Mouse (Mus musculus): Measurements from ENCODE around the gene Atp2a2. TPM values are rescaled to one million over a fixed set of nuclear protein-coding genes. Genes with fewer than 3 reads are reported as not detected.

Atp2a2 gene
- polyA plus RNA-seq, 1 experiment, result 57.0 TPM

DNA sequence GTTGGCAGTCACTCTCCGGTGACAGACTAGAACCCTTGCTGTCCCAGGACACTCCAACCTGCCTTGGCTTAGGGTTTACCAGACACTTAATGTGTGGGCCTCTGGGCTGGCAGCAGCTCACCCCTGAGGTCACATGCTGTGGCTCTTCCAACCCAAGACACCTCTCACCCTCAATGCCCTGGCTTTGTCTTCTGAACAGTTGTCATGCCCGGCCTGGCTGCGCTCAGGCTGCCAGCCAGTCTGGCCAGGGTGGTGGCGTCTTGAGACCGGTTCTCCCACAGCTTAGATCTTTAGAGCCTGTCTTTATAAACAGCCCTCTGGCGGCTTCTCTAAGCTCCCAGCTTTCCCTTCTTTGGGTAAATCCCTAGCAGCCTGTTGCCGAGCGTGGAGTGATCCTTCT lies 54.2 kb downstream of the Atp2a2 start:
- H3K4me1 ChIP-seq (ENCODE audit: control insufficient read depth, insufficient read depth, low read length), result no peaks in the 10 kb centered on the region
- H3K4me3 ChIP-seq (ENCODE audit: insufficient read depth, low read length), result no peak overlapping the region
- no peak overlapping the region for H3K27ac ChIP-seq (ENCODE audit: insufficient read depth, low read depth, low read length)
- no peak for TF ChIP-seq CTCF (IDR thresholded peaks at IDR 0.05; ENCODE audit: low read depth, low read length)
- no peak for TF ChIP-seq POLR2A (IDR thresholded peaks at IDR 0.05; ENCODE audit: borderline replicate concordance, low read depth, low read length)

DNA sequence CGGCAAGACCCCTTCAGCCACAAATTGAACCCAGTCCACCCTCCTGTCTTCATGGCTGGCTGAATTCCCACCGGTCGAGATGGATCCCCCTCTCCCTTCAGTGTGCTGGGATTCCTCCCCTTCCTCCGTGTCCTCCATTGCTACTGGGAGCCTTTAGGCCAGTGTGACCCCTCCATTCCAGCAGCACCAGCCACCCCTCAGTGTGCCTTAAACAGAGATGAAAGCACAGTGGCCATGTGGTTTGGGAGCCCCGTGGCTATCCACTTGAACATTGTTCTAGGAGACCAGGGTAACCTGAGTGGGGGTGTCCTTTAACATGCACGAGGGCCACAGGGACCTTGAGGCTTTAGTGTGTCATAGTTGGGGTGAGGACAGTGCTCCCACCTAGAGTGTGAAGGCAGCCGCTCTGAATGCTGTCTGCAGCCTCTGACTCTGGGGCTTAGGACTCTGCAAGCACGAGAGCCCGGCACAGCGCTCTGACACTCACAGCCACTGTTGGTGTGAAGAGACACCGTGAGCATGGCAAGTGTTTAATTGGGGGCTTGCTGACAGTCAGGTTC lies 56.9 kb downstream of the Atp2a2 start:
- no peaks in the 10 kb centered on the region for H3K4me1 ChIP-seq (ENCODE audit: control insufficient read depth, insufficient read depth, low read length)
- H3K27ac ChIP-seq (ENCODE audit: insufficient read depth, low read depth, low read length), result no peak overlapping the region
- TF ChIP-seq POLR2A (IDR thresholded peaks at IDR 0.05; ENCODE audit: borderline replicate concordance, low read depth, low read length) (no peak), CTCF (IDR thresholded peaks at IDR 0.05; ENCODE audit: low read depth, low read length) (no peak)
- no peak overlapping the region for H3K4me3 ChIP-seq (ENCODE audit: insufficient read depth, low read length)

DNA sequence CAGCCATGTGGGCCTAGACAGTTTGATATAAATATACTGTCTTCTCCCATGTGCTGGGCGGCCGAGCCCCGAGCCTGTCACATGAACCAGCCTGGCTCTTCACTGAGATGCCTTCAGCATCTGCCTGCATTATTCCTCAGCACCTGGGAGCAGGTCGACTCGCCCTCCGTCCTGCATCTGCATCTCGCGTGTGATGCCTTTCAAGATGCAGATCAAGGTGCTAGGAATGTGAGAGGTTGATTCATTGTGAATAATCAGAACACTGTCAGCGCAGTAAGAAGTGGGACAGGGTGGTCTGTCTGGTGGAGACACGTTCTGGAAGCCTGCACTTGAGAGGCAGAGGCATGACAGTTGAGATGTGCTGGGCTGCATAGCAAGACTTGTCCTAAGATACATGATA lies 57.5 kb downstream of the Atp2a2 start:
- H3K27ac ChIP-seq (ENCODE audit: insufficient read depth, low read depth, low read length), result no peak overlapping the region
- TF ChIP-seq CTCF (IDR thresholded peaks at IDR 0.05; ENCODE audit: low read depth, low read length) (no peak), POLR2A (IDR thresholded peaks at IDR 0.05; ENCODE audit: borderline replicate concordance, low read depth, low read length) (no peak)

DNA sequence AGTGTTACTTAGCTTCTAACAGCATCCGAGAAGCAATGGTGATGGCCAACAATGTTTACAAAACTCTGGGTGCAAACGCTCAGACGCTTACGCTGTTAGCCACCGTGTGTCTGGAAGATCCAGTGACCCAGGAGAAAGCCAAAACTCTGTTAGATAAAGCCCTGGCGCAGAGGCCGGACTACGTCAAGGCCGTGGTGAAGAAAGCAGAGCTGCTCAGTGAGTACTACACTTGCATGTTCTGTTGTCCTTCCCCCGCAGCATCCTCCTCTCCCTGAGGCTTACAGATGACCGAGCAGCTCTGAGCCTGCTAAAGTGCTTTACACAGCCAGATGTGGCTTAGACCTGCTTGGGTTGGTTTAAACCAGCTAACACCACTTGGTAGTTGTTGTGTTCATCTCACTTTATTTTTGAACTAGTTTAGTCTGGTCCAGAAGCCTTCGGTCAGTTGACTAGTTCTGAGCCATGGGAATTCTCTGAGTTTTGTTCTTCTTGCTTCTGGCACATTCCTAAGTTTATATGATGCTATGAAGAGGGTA lies 61.9 kb downstream of the Atp2a2 start:
- peak overlapping the region; percentile 27 for H3K27ac ChIP-seq (ENCODE audit: insufficient read depth, low read depth, low read length)
- H3K4me1 ChIP-seq (ENCODE audit: control insufficient read depth, insufficient read depth, low read length), result peaks cover 3% of the 10 kb centered on the region; the same call in 1 of the 2 replicates
- TF ChIP-seq CTCF (IDR thresholded peaks at IDR 0.05; ENCODE audit: low read depth, low read length), result no peak
- no peak for TF ChIP-seq POLR2A (IDR thresholded peaks at IDR 0.05; ENCODE audit: borderline replicate concordance, low read depth, low read length)
- H3K4me3 ChIP-seq (ENCODE audit: insufficient read depth, low read length), result no peak overlapping the region

More for the DNA sequence above, 57.5 kb downstream of the Atp2a2 start:
- peaks cover 3% of the 10 kb centered on the region; the same call in 1 of the 2 replicates for H3K4me1 ChIP-seq (ENCODE audit: control insufficient read depth, insufficient read depth, low read length)
- no peak overlapping the region for H3K4me3 ChIP-seq (ENCODE audit: insufficient read depth, low read length)

GRCm38 (mm10) chr5:122439400-122440094 lies 62.5 kb downstream of the Atp2a2 start:
- no peak overlapping the region for H3K4me3 ChIP-seq (ENCODE audit: insufficient read depth, low read length)
- H3K27ac ChIP-seq (ENCODE audit: insufficient read depth, low read depth, low read length), result peak overlapping the region; percentile 59
- no peak for TF ChIP-seq CTCF (IDR thresholded peaks at IDR 0.05; ENCODE audit: low read depth, low read length)
- no peak for TF ChIP-seq POLR2A (IDR thresholded peaks at IDR 0.05; ENCODE audit: borderline replicate concordance, low read depth, low read length)
- peaks cover 3% of the 10 kb centered on the region; the same call in 1 of the 2 replicates for H3K4me1 ChIP-seq (ENCODE audit: control insufficient read depth, insufficient read depth, low read length)

GRCm38 (mm10) chr5:122434541-122434940 lies 67.5 kb downstream of the Atp2a2 start:
- Histone ChIP-seq H3K27ac (ENCODE audit: insufficient read depth, low read depth, low read length) (no peak overlapping the region), H3K4me1 (ENCODE audit: control insufficient read depth, insufficient read depth, low read length) (no peaks in the 10 kb centered on the region), H3K4me3 (ENCODE audit: insufficient read depth, low read length) (no peak overlapping the region)
- TF ChIP-seq POLR2A (IDR thresholded peaks at IDR 0.05; ENCODE audit: borderline replicate concordance, low read depth, low read length), result no peak
- TF ChIP-seq CTCF (IDR thresholded peaks at IDR 0.05; ENCODE audit: low read depth, low read length), result no peak

GRCm38 (mm10) chr5:122431221-122431620 lies 70.8 kb downstream of the Atp2a2 start:
- Histone ChIP-seq H3K27ac (ENCODE audit: insufficient read depth, low read depth, low read length) (no peak overlapping the region), H3K4me3 (ENCODE audit: insufficient read depth, low read length) (no peak overlapping the region), H3K4me1 (ENCODE audit: control insufficient read depth, insufficient read depth, low read length) (no peaks in the 10 kb centered on the region)
- no peak for TF ChIP-seq CTCF (IDR thresholded peaks at IDR 0.05; ENCODE audit: low read depth, low read length)
- TF ChIP-seq POLR2A (IDR thresholded peaks at IDR 0.05; ENCODE audit: borderline replicate concordance, low read depth, low read length), result no peak

- Histone ChIP-seq H3K4me1 (ENCODE audit: control insufficient read depth, insufficient read depth, low read length) (no peaks in the 10 kb centered on the region), H3K27ac (ENCODE audit: insufficient read depth, low read depth, low read length) (no peak overlapping the region), H3K4me3 (ENCODE audit: insufficient read depth, low read length) (no peak overlapping the region)
- no peak for TF ChIP-seq CTCF (IDR thresholded peaks at IDR 0.05; ENCODE audit: low read depth, low read length)
- TF ChIP-seq POLR2A (IDR thresholded peaks at IDR 0.05; ENCODE audit: borderline replicate concordance, low read depth, low read length), result no peak
These were observed 71.8 kb downstream of the Atp2a2 start for GRCm38 (mm10) chr5:122430036-122430775.

GRCm38 (mm10) chr5:122425550-122425949 lies 76.5 kb downstream of the Atp2a2 start:
- TF ChIP-seq CTCF (IDR thresholded peaks at IDR 0.05; ENCODE audit: low read depth, low read length), result no peak
- TF ChIP-seq POLR2A (IDR thresholded peaks at IDR 0.05; ENCODE audit: borderline replicate concordance, low read depth, low read length), result no peak
- H3K27ac ChIP-seq (ENCODE audit: insufficient read depth, low read depth, low read length), result no peak overlapping the region
- no peak overlapping the region for H3K4me3 ChIP-seq (ENCODE audit: insufficient read depth, low read length)
- H3K4me1 ChIP-seq (ENCODE audit: control insufficient read depth, insufficient read depth, low read length), result peaks cover 7% of the 10 kb centered on the region

Data from bone marrow macrophage, adult 2 months (primary cell).